Mouse (Mus musculus) T-cell, adult 2 months (primary cell): Measurements from ENCODE around the gene Srebf1.

Source experiments
- DNase-seq: peaks from one replicate; pipeline ENCODE4 v3.0.0; 2022; ENCODE audit warnings: low spot score

The Srebf1 gene

GRCm38 (mm10) chr11:60176975-60177657 lies 45.3 kb downstream of the Srebf1 start:
- DNase-seq: no peak

- peak; percentile 44 for DNase-seq
Measured at GRCm38 (mm10) chr11:60176182-60176974, 46.0 kb downstream of the Srebf1 start.

GRCm38 (mm10) chr11:60175371-60176181 lies 46.8 kb downstream of the Srebf1 start:
- peak; percentile 36 for DNase-seq

- DNase-seq: no peak
Measured at GRCm38 (mm10) chr11:60173606-60174184, 48.7 kb downstream of the Srebf1 start.

GRCm38 (mm10) chr11:60172074-60172473 lies 50.3 kb downstream of the Srebf1 start:
- no peak for DNase-seq

GRCm38 (mm10) chr11:60168780-60169179 lies 53.6 kb downstream of the Srebf1 start:
- DNase-seq: no peak

GRCm38 (mm10) chr11:60165076-60165475 lies 57.3 kb downstream of the Srebf1 start:
- no peak for DNase-seq

- DNase-seq: no peak
Measured at GRCm38 (mm10) chr11:60164450-60164849, 57.9 kb downstream of the Srebf1 start.

- no peak for DNase-seq
Measured at GRCm38 (mm10) chr11:60163362-60163761, 59.0 kb downstream of the Srebf1 start.

- no peak for DNase-seq
Measured at GRCm38 (mm10) chr11:60162547-60162946, 59.8 kb downstream of the Srebf1 start.

GRCm38 (mm10) chr11:60161146-60161874 lies 61.1 kb downstream of the Srebf1 start:
- DNase-seq: no peak

- no peak for DNase-seq
Measured at GRCm38 (mm10) chr11:60160454-60161114, 61.8 kb downstream of the Srebf1 start.

GRCm38 (mm10) chr11:60159955-60160354 lies 62.4 kb downstream of the Srebf1 start:
- no peak for DNase-seq

- no peak for DNase-seq
Measured at GRCm38 (mm10) chr11:60158271-60158670, 64.1 kb downstream of the Srebf1 start.

- DNase-seq: no peak
Measured at GRCm38 (mm10) chr11:60155690-60156089, 66.7 kb downstream of the Srebf1 start.

- DNase-seq: no peak
Measured at GRCm38 (mm10) chr11:60153936-60154335, 68.4 kb downstream of the Srebf1 start.

GRCm38 (mm10) chr11:60152339-60152738 lies 70.0 kb downstream of the Srebf1 start:
- DNase-seq: no peak

- DNase-seq: no peak
Measured at GRCm38 (mm10) chr11:60150677-60151076, 71.7 kb downstream of the Srebf1 start.
